Mouse (Mus musculus) MEL (cell line): ENCODE data around the gene Dbn1. TPM values are rescaled to one million over a fixed set of nuclear protein-coding genes. Genes with fewer than 3 reads are reported as not detected.

Experiments used
- DNase-seq: peaks from one replicate; pipeline ENCODE4 v3.0.0; 2011; ENCODE audit warnings: low read depth, low spot score
- H3K27ac ChIP-seq: 2 replicates; pipeline ENCODE4 v1.5.1; 2012; ENCODE audit warnings: low read depth, mild to moderate bottlenecking, control low read depth, low read length, moderate library complexity; ENCODE audit not compliant: control insufficient read depth
- H3K27me3 ChIP-seq, 2 experiments: fragments of 150-350 bp in 1 of 2; sonication (generic) in 1 of 2; 2 replicates each; pipeline ENCODE4 v1.6.1; 2012; ENCODE audit warnings: low read length in 2 of 2, mild to moderate bottlenecking in 2 of 2, improper control_type of control experiment in 1 of 2, moderate library complexity in 1 of 2; ENCODE audit not compliant: insufficient read depth in 2 of 2, control insufficient read depth in 1 of 2
- H3K36me3 ChIP-seq, 2 experiments: 2 replicates each; pipeline ENCODE4 v1.6.1; 2012 to 2014; ENCODE audit warnings: low read length in 2 of 2, improper control_type of control experiment in 1 of 2, inconsistent platforms in 1 of 2, mild to moderate bottlenecking in 1 of 2; ENCODE audit not compliant: insufficient read depth in 2 of 2, control insufficient read depth in 1 of 2
- H3K4me1 ChIP-seq, 2 experiments: fragments of 150-350 bp in 1 of 2; sonication (generic) in 1 of 2; 2 replicates each; pipeline ENCODE4 v1.6.1; 2012; ENCODE audit warnings: low read length in 2 of 2, improper control_type of control experiment in 1 of 2, mild to moderate bottlenecking in 1 of 2; ENCODE audit not compliant: insufficient read depth in 2 of 2, control insufficient read depth in 1 of 2
- H3K4me3 ChIP-seq, 2 experiments: fragments of 150-350 bp in 1 of 2; sonication (generic) in 1 of 2; 2 replicates each; pipeline ENCODE4 v1.5.1; 2012; ENCODE audit warnings: low read depth in 2 of 2, low read length in 2 of 2, mild to moderate bottlenecking in 2 of 2, moderate library complexity in 2 of 2, control low read depth in 1 of 2, improper control_type of control experiment in 1 of 2; ENCODE audit not compliant: control insufficient read depth in 1 of 2, insufficient read depth in 1 of 2
- H3K79me2 ChIP-seq: 2 replicates; pipeline ENCODE4 v1.6.1; 2012; ENCODE audit warnings: mild to moderate bottlenecking, low read length, moderate library complexity; ENCODE audit not compliant: control insufficient read depth, poor library complexity, insufficient read depth
- H3K9ac ChIP-seq: 2 replicates; pipeline ENCODE4 v1.6.1; 2012; ENCODE audit warnings: low read depth, mild to moderate bottlenecking, control low read depth, low read length, moderate library complexity; ENCODE audit not compliant: control insufficient read depth, poor library complexity, severe bottlenecking
- H3K9me3 ChIP-seq: fragments of 150-350 bp; sonication (generic); replicated peaks from 2 replicates; pipeline ENCODE4 v1.6.1; 2012; ENCODE audit warnings: mild to moderate bottlenecking, low read length, improper control_type of control experiment, moderate library complexity; ENCODE audit not compliant: insufficient read depth
- BHLHE40 ChIP-seq: IDR thresholded peaks from 2 replicates; pipeline ENCODE4 v1.6.1; 2012; ENCODE audit warnings: low read depth, mild to moderate bottlenecking, inconsistent platforms, low read length, improper control_type of control experiment, borderline replicate concordance
- CHD1 ChIP-seq: IDR thresholded peaks from 2 replicates; pipeline ENCODE4 v1.6.1; 2012; ENCODE audit warnings: low read depth, mild to moderate bottlenecking, inconsistent platforms, low read length, improper control_type of control experiment
- EP300 ChIP-seq, 2 experiments: IDR thresholded peaks; 2 replicates each; pipeline ENCODE4 v1.6.1; 2011; ENCODE audit warnings: improper control_type of control experiment in 2 of 2, low read length in 2 of 2, low read depth in 1 of 2, mild to moderate bottlenecking in 1 of 2
- ETS1 ChIP-seq: IDR thresholded peaks from 2 replicates; pipeline ENCODE4 v1.6.1; 2012; ENCODE audit warnings: low read depth, mild to moderate bottlenecking, inconsistent platforms, low read length, improper control_type of control experiment, moderate library complexity
- GATA1 ChIP-seq: IDR thresholded peaks from 2 replicates; pipeline ENCODE4 v1.6.1; 2011; ENCODE audit warnings: low read depth, low read length, improper control_type of control experiment
- HCFC1 ChIP-seq: IDR thresholded peaks from 2 replicates; pipeline ENCODE4 v1.6.1; 2012; ENCODE audit warnings: low read depth, mild to moderate bottlenecking, inconsistent platforms, low read length, improper control_type of control experiment, moderate library complexity
- MAFK ChIP-seq: IDR thresholded peaks from 2 replicates; pipeline ENCODE4 v1.6.1; 2011; ENCODE audit warnings: low read depth, mild to moderate bottlenecking, low read length, improper control_type of control experiment, borderline replicate concordance
- MEF2A ChIP-seq: IDR thresholded peaks from 2 replicates; pipeline ENCODE4 v1.6.1; 2014; ENCODE audit warnings: low read depth, mild to moderate bottlenecking, inconsistent platforms, low read length, improper control_type of control experiment; ENCODE audit not compliant: poor library complexity, insufficient replicate concordance, severe bottlenecking; ENCODE audit errors: extremely low read depth
- MYB ChIP-seq: IDR thresholded peaks from 2 replicates; pipeline ENCODE4 v1.6.1; 2011; ENCODE audit warnings: mild to moderate bottlenecking, low read depth, low read length, improper control_type of control experiment
- MYC ChIP-seq: IDR thresholded peaks from 2 replicates; pipeline ENCODE4 v1.6.1; 2011; ENCODE audit warnings: low read depth, mild to moderate bottlenecking, low read length, improper control_type of control experiment, moderate library complexity
- NELFE ChIP-seq: IDR thresholded peaks from 2 replicates; pipeline ENCODE4 v1.6.1; 2011; ENCODE audit warnings: low read depth, low read length, improper control_type of control experiment
- NRF1 ChIP-seq: IDR thresholded peaks from 2 replicates; pipeline ENCODE4 v1.6.1; 2014; ENCODE audit warnings: low read depth, mild to moderate bottlenecking, inconsistent platforms, low read length, improper control_type of control experiment, moderate library complexity; ENCODE audit not compliant: poor library complexity, insufficient read depth, severe bottlenecking
- POLR2A ChIP-seq, 2 experiments: IDR thresholded peaks; 2 replicates each; pipeline ENCODE4 v1.6.1; 2011 to 2012; ENCODE audit warnings: low read length in 2 of 2, mild to moderate bottlenecking in 2 of 2, control low read depth in 1 of 2, improper control_type of control experiment in 1 of 2, low read depth in 1 of 2, moderate library complexity in 1 of 2; ENCODE audit not compliant: control insufficient read depth in 1 of 2, insufficient read depth in 1 of 2, poor library complexity in 1 of 2
- POLR2AphosphoS2 ChIP-seq: IDR thresholded peaks from 2 replicates; pipeline ENCODE4 v1.6.1; 2011; ENCODE audit warnings: low read length, improper control_type of control experiment
- POLR2AphosphoS5 ChIP-seq: IDR thresholded peaks from 2 replicates; pipeline ENCODE4 v1.6.1; 2012; ENCODE audit warnings: low read depth, borderline replicate concordance, mild to moderate bottlenecking, inconsistent platforms, low read length, moderate library complexity, mixed read lengths
- RCOR1 ChIP-seq: IDR thresholded peaks from 2 replicates; pipeline ENCODE4 v1.6.1; 2012; ENCODE audit warnings: low read depth, mild to moderate bottlenecking, inconsistent platforms, low read length, improper control_type of control experiment
- SIN3A ChIP-seq: IDR thresholded peaks from 2 replicates; pipeline ENCODE4 v1.6.1; 2012; ENCODE audit warnings: low read length, improper control_type of control experiment, inconsistent platforms
- TBP ChIP-seq: IDR thresholded peaks from 2 replicates; pipeline ENCODE4 v1.8.0; 2011; ENCODE audit warnings: low read depth, low read length, improper control_type of control experiment
- TCF12 ChIP-seq: IDR thresholded peaks from 2 replicates; pipeline ENCODE4 v1.6.1; 2014; ENCODE audit warnings: low read depth, mild to moderate bottlenecking, inconsistent platforms, low read length, improper control_type of control experiment, moderate library complexity
- UBTF ChIP-seq: IDR thresholded peaks from 2 replicates; pipeline ENCODE4 v1.6.1; 2012; ENCODE audit warnings: low read depth, mild to moderate bottlenecking, inconsistent platforms, low read length, improper control_type of control experiment, moderate library complexity, borderline replicate concordance; ENCODE audit not compliant: insufficient read depth
- USF2 ChIP-seq, 2 experiments: IDR thresholded peaks; 2 replicates each; pipeline ENCODE4 v1.6.1; 2011 to 2012; ENCODE audit warnings: improper control_type of control experiment in 2 of 2, low read length in 2 of 2, borderline replicate concordance in 1 of 2, inconsistent platforms in 1 of 2, low read depth in 1 of 2, mild to moderate bottlenecking in 1 of 2; ENCODE audit not compliant: insufficient read depth in 1 of 2
- ZKSCAN1 ChIP-seq: IDR thresholded peaks from 2 replicates; pipeline ENCODE4 v1.6.1; 2012; ENCODE audit warnings: low read depth, mild to moderate bottlenecking, inconsistent platforms, low read length, improper control_type of control experiment, moderate library complexity
- polyA plus RNA-seq, 2 experiments: library from polyadenylated mRNA; stranded (reverse) in 1 of 2; unstranded in 1 of 2; fragments of >175 nt in 1 of 2; fragments of >200 nt in 1 of 2; gene quantifications; 2 replicates each; pipeline versions ENCODE4 v1.2.1 to v1.2.4; 2012; ENCODE audit warnings: low replicate concordance in 2 of 2, low read depth in 1 of 2; ENCODE audit not compliant: insufficient read length in 2 of 2, insufficient read depth in 1 of 2, missing spikeins in 1 of 2
- total RNA-seq: library from RNA; depleted of rRNA; stranded (reverse); fragments of 300-350 nt; gene quantifications from 2 replicates; pipeline ENCODE4 v1.2.3, GENCODE M21; 2012

The Dbn1 gene
- total and polyA plus RNA-seq, 3 experiments = 0.04 to 0.53 TPM; not detected in 1

DNA sequence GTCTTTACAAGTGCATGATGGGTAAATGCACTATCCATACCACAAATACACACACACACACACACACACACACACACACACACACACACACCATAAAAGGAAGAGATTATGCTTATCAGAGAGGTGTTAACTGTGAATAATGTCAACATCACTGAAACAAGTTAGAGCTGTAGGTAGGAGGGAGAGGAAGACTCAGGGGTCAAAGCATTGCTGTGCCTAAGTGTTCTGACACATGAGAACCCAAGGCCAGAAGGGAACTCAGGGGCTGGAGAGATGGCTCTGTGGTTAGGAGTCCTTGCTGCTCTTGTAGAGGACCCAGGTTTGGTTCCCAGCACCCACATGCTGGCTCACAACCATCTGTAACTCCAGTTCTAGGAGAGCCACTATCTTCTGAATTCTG, 8.0 kb downstream of the Dbn1 start:
- Histone ChIP-seq H3K9me3 (no peaks in the 10 kb centered on the region), H3K27ac (no peak overlapping the region), H3K9ac (no peak overlapping the region), H3K79me2 (no peaks in the 10 kb centered on the region), H3K4me1 (peaks cover 5 to 17% of the 10 kb centered on the region in 2 experiments; a peak in 3 of 4 replicates), H3K27me3 (peaks cover 0 to 3% of the 10 kb centered on the region in 2 experiments; a peak in 3 of 4 replicates), H3K36me3 (peaks cover 0 to 6% of the 10 kb centered on the region in 2 experiments; a peak in 2 of 4 replicates), H3K4me3 (no peak overlapping the region)
- peak; percentile 53 for DNase-seq
- TF ChIP-seq TBP (peak; percentile 73), NELFE (no peak), POLR2A (IDR thresholded peaks at IDR 0.05; ENCODE audit: control insufficient read depth in 1 of 2, insufficient read depth in 1 of 2, low read depth in 1 of 2, low read length in 2 of 2, poor library complexity in 1 of 2) (peak in 1 of 2 experiments; percentile 49; a peak in 2 of 4 replicates), MAFK (no peak), NRF1 (no peak), ETS1 (0 out of 2 replicates have a peak, but pooled peaks have one; percentile 5), MYB (no peak), GATA1 (0 out of 2 replicates have a peak, but pooled peaks have one; percentile 13), EP300 (IDR thresholded peaks at IDR 0.05; ENCODE audit: low read depth in 1 of 2, low read length in 2 of 2) (peak in 1 of 2 experiments; percentile 33; a peak in 1 of 4 replicates)

DNA sequence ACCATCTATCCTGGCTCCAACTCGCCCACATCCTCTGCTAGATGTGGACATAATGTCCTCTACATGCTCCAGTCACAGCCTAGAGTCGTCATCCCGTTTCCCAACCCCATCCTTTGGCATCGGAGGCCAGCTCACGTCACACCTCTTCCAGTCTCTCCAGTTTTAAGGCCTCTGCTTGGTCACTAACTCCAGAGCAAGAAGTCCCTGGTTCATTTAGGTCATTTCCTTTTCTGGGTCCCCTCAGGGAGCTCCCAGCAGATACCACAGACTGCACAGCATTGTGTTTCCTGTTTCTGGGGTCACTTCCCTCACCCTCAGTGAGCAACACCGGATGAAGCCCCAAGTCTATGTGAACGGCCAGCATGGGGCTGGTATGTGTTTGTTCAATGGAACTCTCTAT, 8.9 kb downstream of the Dbn1 start:
- H3K36me3 ChIP-seq = peaks cover 0 to 6% of the 10 kb centered on the region in 2 experiments; a peak in 2 of 4 replicates
- H3K4me3 ChIP-seq = no peak overlapping the region
- TF ChIP-seq RCOR1 (no peak), ZKSCAN1 (no peak), TCF12 (no peak), POLR2AphosphoS5 (no peak), USF2 (IDR thresholded peaks at IDR 0.05; ENCODE audit: borderline replicate concordance in 1 of 2, insufficient read depth in 1 of 2, low read depth in 1 of 2, low read length in 2 of 2) (no peak), HCFC1 (no peak), NELFE (no peak), GATA1 (no peak), BHLHE40 (no peak), SIN3A (no peak), CHD1 (no peak), MEF2A (no peak), POLR2AphosphoS2 (no peak), UBTF (no peak), MYC (no peak)
- H3K79me2 ChIP-seq = no peaks in the 10 kb centered on the region
- H3K27ac ChIP-seq = peak overlapping the region; percentile 9; the same call in 1 of the 2 replicates
- DNase-seq = peak; percentile 46
- no peaks in the 10 kb centered on the region for H3K9me3 ChIP-seq
- H3K4me1 ChIP-seq = peaks cover 5 to 17% of the 10 kb centered on the region in 2 experiments; a peak in 3 of 4 replicates
- H3K27me3 ChIP-seq = no peaks in the 10 kb centered on the region; a peak in 1 of 4 replicates
- 0 out of 2 replicates have a peak overlapping the region, but pooled peaks have one; percentile 8 for H3K9ac ChIP-seq
